Mouse (Mus musculus) lung, postnatal 0 days (tissue): ENCODE data around the gene Fancc. TPM values are rescaled to one million over a fixed set of nuclear protein-coding genes. Genes with fewer than 3 reads are reported as not detected.
A peak's percentile ranks its signal among the peaks of the same experiment; 100 is the strongest.

ENCODE experiments used
- ATAC-seq: fragments of 200-750 bp; cut with Nextera tagmentation; 2 replicates; pipeline ENCODE4 v1.8.0; 2017; ENCODE audit warnings: moderate library complexity
- DNase-seq: peaks from one replicate; pipeline ENCODE4 v3.0.0-alpha.2; 2016; ENCODE audit warnings: low spot score
- H3K27ac ChIP-seq: fragments of 300-500 bp; sonication (generic); 2 replicates; pipeline ENCODE4 v1.5.1; 2014; ENCODE audit warnings: antibody characterized with exemption, mild to moderate bottlenecking, low read length, mixed read lengths
- H3K27me3 ChIP-seq: fragments of 300-500 bp; sonication (generic); replicated peaks from 2 replicates; pipeline ENCODE4 v1.6.1; 2014; ENCODE audit warnings: low read length, mixed read lengths; ENCODE audit not compliant: insufficient read depth
- H3K36me3 ChIP-seq: fragments of 300-500 bp; sonication (generic); 2 replicates; pipeline ENCODE4 v1.6.1; 2014; ENCODE audit warnings: low read length, mixed read lengths; ENCODE audit not compliant: insufficient read depth
- H3K4me1 ChIP-seq: fragments of 300-500 bp; sonication (generic); 2 replicates; pipeline ENCODE4 v1.6.1; 2014; ENCODE audit warnings: antibody characterized with exemption, low read depth, low read length, mixed read lengths; ENCODE audit not compliant: insufficient read depth
- H3K4me2 ChIP-seq: fragments of 300-500 bp; sonication (generic); replicated peaks from 2 replicates; pipeline ENCODE4 v1.6.1; 2014; ENCODE audit warnings: low read depth, mild to moderate bottlenecking, low read length, moderate library complexity, mixed read lengths
- H3K4me3 ChIP-seq: fragments of 300-500 bp; sonication (generic); 2 replicates; pipeline ENCODE4 v1.5.1; 2014; ENCODE audit warnings: low read depth, low read length
- H3K9ac ChIP-seq: fragments of 300-500 bp; sonication (generic); replicated peaks from 2 replicates; pipeline ENCODE4 v1.6.1; 2014; ENCODE audit warnings: low read depth, mild to moderate bottlenecking
- H3K9me3 ChIP-seq: fragments of 300-500 bp; sonication (generic); 2 replicates; pipeline ENCODE4 v1.6.1; 2016; ENCODE audit warnings: low read length, mixed read lengths
- CTCF ChIP-seq: IDR thresholded peaks from 2 replicates; pipeline ENCODE4 v1.5.1; 2016; ENCODE audit warnings: antibody characterized with exemption, mild to moderate bottlenecking
- EP300 ChIP-seq: IDR thresholded peaks from 2 replicates; pipeline ENCODE4 v1.6.1; 2016; ENCODE audit warnings: antibody characterized with exemption, mild to moderate bottlenecking, control low read depth
- WGBS: fragments of 180-500 bp; shearing (Covaris S2); extraction: QIAGEN DNeasy Blood & Tissue Kit; methylation state at CpG from one replicate; pipeline ENCODE4 v1.1.7; 2014; 5-methylcytosine and 5-hydroxymethylcytosine counted together
- polyA plus RNA-seq: library from polyadenylated mRNA; unstranded; fragments of >200 nt; fragmentation: Nextera tagmentation; extraction: Ambion mirVana; gene quantifications from 2 replicates; pipeline ENCODE4 v1.2.1, GENCODE M21; 2015

The Fancc gene
- polyA plus RNA-seq, 1 experiment from 2014 or later, result 26.0 TPM

DNA sequence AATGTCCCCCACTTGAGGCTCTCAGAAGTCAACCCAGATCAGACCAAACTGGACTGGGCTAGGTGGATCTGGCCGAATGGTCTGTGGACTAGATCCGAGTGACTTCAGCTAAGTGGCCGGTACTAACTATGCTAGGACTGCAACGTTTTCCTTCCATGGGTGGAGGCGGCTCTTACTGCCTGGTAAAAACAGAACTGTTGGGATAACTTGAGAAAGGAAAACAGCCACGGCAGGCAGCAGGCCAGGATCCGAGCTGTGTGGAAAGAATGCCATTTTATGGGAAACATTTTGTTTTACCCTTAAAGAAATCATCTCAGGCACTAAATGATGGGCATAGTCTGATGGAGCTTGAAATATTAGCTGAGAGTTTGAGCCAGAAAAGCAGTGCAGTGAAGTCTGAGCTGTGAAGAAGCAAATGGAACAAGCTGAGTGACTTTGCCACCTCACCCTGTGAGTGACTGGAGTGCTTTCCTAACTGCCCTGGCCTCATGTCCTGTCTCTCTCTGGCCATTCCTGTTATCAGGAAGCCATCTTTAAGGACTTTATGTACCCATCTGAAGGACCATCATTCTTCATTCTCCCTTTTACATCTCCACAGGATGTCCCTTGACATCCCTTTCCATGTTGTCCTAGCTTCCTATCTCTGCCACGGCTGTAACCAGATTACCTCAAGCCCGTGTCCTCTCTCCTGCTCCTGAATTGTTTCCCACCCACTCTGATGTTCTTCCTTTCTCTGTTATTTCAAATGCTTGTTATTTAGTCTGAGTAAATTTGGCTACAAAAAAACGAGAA lies 254.5 kb downstream of the Fancc start:
- Histone ChIP-seq H3K27ac (peak overlapping the region; percentile 91), H3K36me3 (no peaks in the 10 kb centered on the region), H3K27me3 (no peaks in the 10 kb centered on the region), H3K9ac (peak overlapping the region; percentile 66), H3K4me3 (peak overlapping the region; percentile 62), H3K4me2 (peak overlapping the region; percentile 60), H3K9me3 (no peaks in the 10 kb centered on the region), H3K4me1 (peaks cover 31% of the 10 kb centered on the region; the same call in 1 of the 2 replicates)
- TF ChIP-seq EP300 (peak; percentile 74), CTCF (no peak)
- DNase-seq, result peak; percentile 51
- WGBS, result 25% methylated on average over 10 of the region's 10 CpGs
- ATAC-seq, result peak; percentile 13; the same call in 1 of the 2 replicates

- H3K4me1 ChIP-seq, result peaks cover 25% of the 10 kb centered on the region; the same call in 1 of the 2 replicates
These were observed 255.4 kb downstream of the Fancc start for GRCm38 (mm10) chr13:63241665-63242064.

DNA sequence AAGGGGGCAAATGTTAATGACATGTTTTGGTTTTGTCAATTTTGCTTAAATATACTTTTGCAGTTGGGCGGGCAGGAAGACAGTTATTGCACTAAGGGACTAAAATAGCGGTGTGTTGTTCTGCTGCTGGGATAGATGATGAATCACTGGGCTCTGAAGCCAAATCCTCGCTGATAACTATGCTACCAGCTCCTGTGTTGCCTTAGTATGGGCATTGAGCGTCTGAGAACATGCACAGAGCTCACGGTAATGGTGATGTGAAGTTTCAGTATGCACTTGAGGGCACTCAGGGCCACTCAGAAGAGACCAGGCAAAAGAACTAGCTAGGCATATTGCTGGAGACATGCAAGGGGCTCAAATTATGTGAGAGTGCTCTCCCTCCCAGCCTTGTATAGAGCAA lies 256.2 kb downstream of the Fancc start:
- Histone ChIP-seq H3K9ac (peak overlapping the region; percentile 66), H3K4me2 (peak overlapping the region; percentile 60), H3K27me3 (no peaks in the 10 kb centered on the region), H3K27ac (peak overlapping the region; percentile 91), H3K9me3 (no peaks in the 10 kb centered on the region), H3K4me3 (peak overlapping the region; percentile 62), H3K36me3 (no peaks in the 10 kb centered on the region), H3K4me1 (peaks cover 30% of the 10 kb centered on the region; the same call in 1 of the 2 replicates)
- TF ChIP-seq EP300 (peak; percentile 30; the same call in 1 of the 2 replicates), CTCF (no peak)
- WGBS, result under 1% methylated on average over 5 of the region's 5 CpGs
- ATAC-seq (peak; percentile 57), DNase-seq (peak; percentile 72)

More at GRCm38 (mm10) chr13:63241665-63242064, 255.4 kb downstream of the Fancc start:
- Histone ChIP-seq H3K9me3 (no peaks in the 10 kb centered on the region), H3K4me2 (peak overlapping the region; percentile 60), H3K36me3 (no peaks in the 10 kb centered on the region), H3K4me3 (peak overlapping the region; percentile 62), H3K9ac (peak overlapping the region; percentile 66), H3K27ac (peak overlapping the region; percentile 91), H3K27me3 (no peaks in the 10 kb centered on the region)
- DNase-seq (no peak), ATAC-seq (no peak)
- WGBS, result 42% methylated on average over 3 of the region's 3 CpGs
- TF ChIP-seq CTCF, result no peak
- no peak for TF ChIP-seq EP300

DNA sequence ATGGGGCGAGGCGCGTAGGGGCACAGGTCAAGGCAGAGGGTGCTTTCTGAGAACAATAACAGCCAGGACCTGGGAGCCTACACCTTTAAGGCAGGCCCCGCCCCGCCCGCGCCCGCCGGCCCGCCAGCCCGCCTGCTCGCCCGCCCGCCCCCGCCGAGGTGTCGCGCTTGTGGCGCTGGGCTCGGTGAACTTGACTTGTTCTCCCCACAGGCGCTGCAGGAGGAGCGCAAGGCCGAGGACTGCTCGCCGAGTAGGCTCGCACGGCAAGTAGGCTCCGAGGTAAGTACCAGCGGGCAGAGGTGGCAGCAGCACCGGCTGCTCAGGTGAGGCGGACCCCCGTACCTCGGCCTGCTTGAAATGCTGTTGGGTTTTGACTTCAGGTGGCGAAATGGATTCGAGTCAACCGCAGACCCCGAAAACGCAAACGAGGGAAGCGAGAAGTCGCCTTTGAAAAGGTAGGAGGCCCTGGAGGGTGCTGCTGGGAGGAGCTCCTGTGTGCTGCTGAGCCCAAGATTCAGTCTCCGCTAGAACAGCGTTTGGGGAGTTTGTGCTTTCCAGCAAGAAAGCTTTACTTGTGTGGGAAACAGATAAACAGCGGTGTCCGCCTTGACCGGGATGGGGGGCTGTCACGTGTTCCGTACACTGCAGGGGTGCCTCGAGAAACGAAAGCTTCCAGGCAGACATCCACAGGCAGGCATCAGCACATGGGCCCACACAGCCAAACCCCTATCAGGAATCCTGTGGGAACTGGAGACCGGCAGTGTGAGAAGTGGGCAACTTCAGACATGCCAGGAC lies 257.0 kb downstream of the Fancc start:
- Histone ChIP-seq H3K9me3 (no peaks in the 10 kb centered on the region), H3K4me3 (peak overlapping the region; percentile 62), H3K36me3 (no peaks in the 10 kb centered on the region), H3K9ac (peak overlapping the region; percentile 66), H3K27ac (peak overlapping the region; percentile 91), H3K27me3 (no peaks in the 10 kb centered on the region), H3K4me1 (peaks cover 29% of the 10 kb centered on the region; the same call in 1 of the 2 replicates), H3K4me2 (peak overlapping the region; percentile 60)
- TF ChIP-seq EP300 (no peak), CTCF (no peak)
- WGBS, result under 1% methylated on average over 50 of the region's 51 CpGs
- ATAC-seq, result peak; percentile 81
- DNase-seq, result peak; percentile 86

- Histone ChIP-seq H3K27me3 (no peaks in the 10 kb centered on the region), H3K27ac (peak overlapping the region; percentile 91), H3K36me3 (no peaks in the 10 kb centered on the region), H3K9ac (peak overlapping the region; percentile 66), H3K4me1 (peaks cover 24% of the 10 kb centered on the region; the same call in 1 of the 2 replicates), H3K4me2 (peak overlapping the region; percentile 60), H3K4me3 (peak overlapping the region; percentile 62), H3K9me3 (no peaks in the 10 kb centered on the region)
- ATAC-seq, result peak; percentile 15
- peak; percentile 36 for DNase-seq
- TF ChIP-seq CTCF, result no peak
- no peak for TF ChIP-seq EP300
- 11% methylated on average over 11 of the region's 11 CpGs for WGBS
These were observed 257.7 kb downstream of the Fancc start for GRCm38 (mm10) chr13:63239301-63239804.

DNA sequence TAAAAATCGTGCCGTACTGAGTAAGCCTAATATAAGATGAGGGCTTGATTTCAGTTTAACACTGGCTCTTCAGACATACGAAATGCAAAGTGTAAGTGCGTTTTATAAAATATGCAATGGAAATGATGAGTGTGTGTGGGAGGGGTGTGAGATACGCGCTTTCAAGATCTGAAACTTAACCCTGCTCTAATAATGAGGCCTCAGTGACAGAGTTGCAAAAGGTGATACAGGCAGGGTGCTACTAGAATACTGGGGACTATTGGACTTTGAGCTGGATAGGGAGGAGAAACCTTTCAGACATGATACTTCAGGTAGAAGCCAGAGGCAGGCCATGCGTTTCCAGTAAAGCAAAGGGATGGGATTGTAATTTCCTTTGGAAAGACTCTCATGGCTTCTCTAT lies 259.0 kb downstream of the Fancc start:
- no peak overlapping the region for H3K4me3 ChIP-seq
- ATAC-seq, result no peak
- no peaks in the 10 kb centered on the region for H3K27me3 ChIP-seq
- H3K4me2 ChIP-seq, result no peak overlapping the region
- H3K27ac ChIP-seq, result no peak overlapping the region
- 76% methylated on average over 7 of the region's 7 CpGs for WGBS
- TF ChIP-seq EP300 (no peak), CTCF (no peak)
- peaks cover 22% of the 10 kb centered on the region; the same call in 1 of the 2 replicates for H3K4me1 ChIP-seq
- no peaks in the 10 kb centered on the region for H3K36me3 ChIP-seq
- no peaks in the 10 kb centered on the region for H3K9me3 ChIP-seq
- no peak overlapping the region for H3K9ac ChIP-seq
- DNase-seq, result no peak
